Mouse (Mus musculus): Measurements from ENCODE around the gene Slc12a3. TPM values are rescaled to one million over a fixed set of nuclear protein-coding genes. Genes with fewer than 3 reads are reported as not detected.
A peak's percentile ranks its signal among the peaks of the same experiment; 100 is the strongest.

Slc12a3 gene
- total and polyA plus RNA-seq, 2 experiments: 0.04 to 0.18 TPM

DNA sequence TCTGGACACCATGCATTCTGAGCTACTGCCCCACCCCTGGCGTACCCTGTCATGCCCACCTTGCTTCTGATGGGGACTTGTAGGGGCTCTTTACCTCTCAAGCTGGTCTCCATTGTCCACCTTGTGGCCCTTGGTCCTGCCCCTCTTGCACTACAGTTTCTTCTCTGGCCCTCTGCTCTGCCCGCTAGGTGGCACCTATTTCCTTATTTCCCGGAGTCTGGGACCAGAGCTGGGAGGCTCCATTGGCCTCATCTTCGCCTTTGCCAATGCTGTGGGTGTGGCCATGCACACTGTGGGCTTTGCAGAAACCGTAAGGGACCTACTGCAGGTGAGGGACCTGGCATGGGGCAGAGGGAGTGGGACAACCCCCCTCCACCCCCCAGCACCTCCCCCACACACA lies 4.3 kb downstream of the Slc12a3 start:
- TF ChIP-seq CTCF (IDR thresholded peaks at IDR 0.05; ENCODE audit: low read depth, low read length): peak; percentile 70
- TF ChIP-seq POLR2A (IDR thresholded peaks at IDR 0.05; ENCODE audit: extremely low read depth, insufficient read depth, low read length): no peak
- Histone ChIP-seq H3K9ac (ENCODE audit: low read depth, low read length) (no peak overlapping the region), H3K4me3 (ENCODE audit: insufficient read depth, low read depth, low read length) (no peak overlapping the region), H3K36me3 (ENCODE audit: control insufficient read depth, insufficient read depth, low read length) (no peaks in the 10 kb centered on the region), H3K4me1 (ENCODE audit: control insufficient read depth, insufficient read depth, low read length) (no peaks in the 10 kb centered on the region), H3K27ac (replicated peaks; ENCODE audit: insufficient read depth, low read depth, low read length) (no peak overlapping the region), H3K27me3 (ENCODE audit: control insufficient read depth, insufficient read depth, low read length) (no peaks in the 10 kb centered on the region), H3K79me2 (ENCODE audit: control insufficient read depth, insufficient read depth, low read length) (no peaks in the 10 kb centered on the region)
- 40% methylated on average over 5 of the region's 5 CpGs for WGBS
- peak; percentile 25 for DNase-seq (ENCODE audit: extremely low read depth, low read depth, low spot score)

DNA sequence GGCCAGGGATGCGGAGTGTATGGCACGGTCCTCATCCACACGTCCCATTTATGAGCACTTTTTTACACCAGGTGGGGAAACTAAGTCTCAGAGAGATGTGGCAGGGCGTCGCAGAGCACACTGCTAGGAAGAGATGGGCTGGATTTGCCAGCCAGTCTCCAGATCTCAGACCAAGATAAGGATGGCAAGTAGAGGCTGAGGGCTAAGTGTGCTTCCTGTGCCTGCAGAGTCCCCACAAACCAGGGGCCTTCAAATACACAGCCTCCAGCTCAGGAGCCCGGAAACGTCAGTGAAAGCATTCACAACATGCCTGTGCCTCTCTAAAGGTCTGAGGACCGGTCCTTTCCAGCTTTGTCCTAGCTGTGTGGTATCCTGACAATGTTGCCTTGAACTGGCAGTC lies 8.6 kb downstream of the Slc12a3 start:
- no peaks in the 10 kb centered on the region for H3K79me2 ChIP-seq (ENCODE audit: control insufficient read depth, insufficient read depth, low read length)
- no peak overlapping the region for H3K9ac ChIP-seq (ENCODE audit: low read depth, low read length)
- 85% methylated on average over 8 of the region's 8 CpGs for WGBS
- no peaks in the 10 kb centered on the region for H3K4me1 ChIP-seq (ENCODE audit: control insufficient read depth, insufficient read depth, low read length)
- H3K4me3 ChIP-seq (ENCODE audit: insufficient read depth, low read depth, low read length): no peak overlapping the region
- no peak overlapping the region for H3K27ac ChIP-seq (replicated peaks; ENCODE audit: insufficient read depth, low read depth, low read length)
- no peak for DNase-seq (ENCODE audit: extremely low read depth, low read depth, low spot score)
- no peaks in the 10 kb centered on the region for H3K27me3 ChIP-seq (ENCODE audit: control insufficient read depth, insufficient read depth, low read length)
- no peak for TF ChIP-seq POLR2A (IDR thresholded peaks at IDR 0.05; ENCODE audit: extremely low read depth, insufficient read depth, low read length)
- TF ChIP-seq CTCF (IDR thresholded peaks at IDR 0.05; ENCODE audit: low read depth, low read length): no peak
- no peaks in the 10 kb centered on the region for H3K36me3 ChIP-seq (ENCODE audit: control insufficient read depth, insufficient read depth, low read length)

DNA sequence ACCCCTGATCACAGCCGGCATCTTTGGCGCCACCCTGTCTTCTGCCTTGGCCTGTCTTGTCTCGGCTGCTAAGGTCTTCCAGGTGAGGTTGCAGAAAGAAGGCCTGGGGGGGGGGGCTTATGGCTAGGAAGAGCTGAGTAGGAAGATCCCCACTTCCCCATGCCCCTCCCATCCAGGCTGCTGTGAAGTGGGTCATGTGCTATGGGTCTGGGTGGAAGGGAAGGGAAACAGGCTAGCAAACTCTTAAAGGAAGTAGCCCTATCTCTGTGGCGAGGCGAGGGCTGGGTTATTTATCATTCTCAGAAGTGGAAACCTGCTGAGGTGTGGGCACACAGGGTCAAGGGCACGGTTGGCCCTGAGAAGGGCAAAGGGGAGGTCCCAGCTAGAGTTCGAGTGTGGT lies 11.8 kb downstream of the Slc12a3 start:
- TF ChIP-seq CTCF (IDR thresholded peaks at IDR 0.05; ENCODE audit: low read depth, low read length) (no peak), POLR2A (IDR thresholded peaks at IDR 0.05; ENCODE audit: extremely low read depth, insufficient read depth, low read length) (no peak)
- WGBS: 82% methylated on average over 7 of the region's 7 CpGs
- Histone ChIP-seq H3K27ac (replicated peaks; ENCODE audit: insufficient read depth, low read depth, low read length) (no peak overlapping the region), H3K36me3 (ENCODE audit: control insufficient read depth, insufficient read depth, low read length) (no peaks in the 10 kb centered on the region), H3K4me1 (ENCODE audit: control insufficient read depth, insufficient read depth, low read length) (peaks cover 4% of the 10 kb centered on the region), H3K79me2 (ENCODE audit: control insufficient read depth, insufficient read depth, low read length) (no peaks in the 10 kb centered on the region; the same call in 1 of the 2 replicates), H3K9ac (ENCODE audit: low read depth, low read length) (no peak overlapping the region), H3K4me3 (ENCODE audit: insufficient read depth, low read depth, low read length) (no peak overlapping the region), H3K27me3 (ENCODE audit: control insufficient read depth, insufficient read depth, low read length) (no peaks in the 10 kb centered on the region)
- peak; percentile 20 for DNase-seq (ENCODE audit: extremely low read depth, low read depth, low spot score)

DNA sequence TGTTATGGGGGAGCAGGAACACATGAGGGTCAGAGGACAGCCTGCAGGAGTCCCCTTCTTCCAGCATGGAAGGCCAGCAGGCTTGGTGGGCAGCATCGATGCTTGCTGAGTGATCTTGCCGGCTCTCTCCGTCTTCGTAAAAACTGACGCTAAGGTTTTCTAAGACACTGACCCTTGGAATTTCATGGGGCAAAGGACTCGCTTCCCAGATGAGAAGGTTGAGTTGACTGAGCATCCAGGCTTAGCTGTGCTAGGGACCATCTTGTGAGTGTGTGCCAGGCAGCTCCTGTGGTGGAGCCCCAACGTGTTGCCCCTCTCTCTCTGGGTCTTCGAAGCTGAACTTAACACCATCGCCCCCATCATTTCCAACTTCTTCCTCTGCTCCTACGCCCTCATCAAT lies 13.7 kb downstream of the Slc12a3 start:
- H3K27ac ChIP-seq (replicated peaks; ENCODE audit: insufficient read depth, low read depth, low read length): no peak overlapping the region
- H3K9ac ChIP-seq (ENCODE audit: low read depth, low read length): no peak overlapping the region
- H3K4me3 ChIP-seq (ENCODE audit: insufficient read depth, low read depth, low read length): no peak overlapping the region
- no peaks in the 10 kb centered on the region for H3K27me3 ChIP-seq (ENCODE audit: control insufficient read depth, insufficient read depth, low read length)
- no peaks in the 10 kb centered on the region for H3K36me3 ChIP-seq (ENCODE audit: control insufficient read depth, insufficient read depth, low read length)
- WGBS: 84% methylated on average over 10 of the region's 10 CpGs
- H3K79me2 ChIP-seq (ENCODE audit: control insufficient read depth, insufficient read depth, low read length): no peaks in the 10 kb centered on the region; the same call in 1 of the 2 replicates
- DNase-seq (ENCODE audit: extremely low read depth, low read depth, low spot score): no peak
- no peak for TF ChIP-seq CTCF (IDR thresholded peaks at IDR 0.05; ENCODE audit: low read depth, low read length)
- no peak for TF ChIP-seq POLR2A (IDR thresholded peaks at IDR 0.05; ENCODE audit: extremely low read depth, insufficient read depth, low read length)
- peaks cover 4% of the 10 kb centered on the region for H3K4me1 ChIP-seq (ENCODE audit: control insufficient read depth, insufficient read depth, low read length)

DNA sequence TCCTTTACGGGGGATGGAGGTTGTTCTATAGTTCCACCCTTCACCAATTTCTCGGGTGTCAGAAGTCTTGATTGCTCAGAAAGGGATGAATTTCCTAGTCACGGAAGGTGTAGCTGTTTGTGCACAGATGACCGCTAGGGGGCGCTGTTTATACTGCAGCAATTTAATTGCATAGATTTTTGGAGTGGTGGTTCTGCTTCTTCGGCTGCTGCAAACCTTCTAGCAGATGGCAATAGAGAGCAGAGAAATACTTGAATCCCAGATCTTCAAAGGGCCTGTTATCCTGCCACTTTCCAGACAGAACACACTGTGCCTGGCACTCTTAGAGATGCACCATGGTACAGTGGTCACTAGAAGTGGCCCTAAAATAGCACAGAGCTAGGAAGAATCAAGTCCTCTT lies 14.3 kb downstream of the Slc12a3 start:
- 6% methylated on average over 6 of the region's 6 CpGs for WGBS
- Histone ChIP-seq H3K4me3 (ENCODE audit: insufficient read depth, low read depth, low read length) (no peak overlapping the region), H3K9ac (ENCODE audit: low read depth, low read length) (peak overlapping the region; percentile 40), H3K36me3 (ENCODE audit: control insufficient read depth, insufficient read depth, low read length) (no peaks in the 10 kb centered on the region), H3K27me3 (ENCODE audit: control insufficient read depth, insufficient read depth, low read length) (no peaks in the 10 kb centered on the region), H3K79me2 (ENCODE audit: control insufficient read depth, insufficient read depth, low read length) (no peaks in the 10 kb centered on the region; the same call in 1 of the 2 replicates), H3K27ac (replicated peaks; ENCODE audit: insufficient read depth, low read depth, low read length) (no peak overlapping the region), H3K4me1 (ENCODE audit: control insufficient read depth, insufficient read depth, low read length) (peaks cover 4% of the 10 kb centered on the region)
- peak; percentile 66 for DNase-seq (ENCODE audit: extremely low read depth, low read depth, low spot score)
- peak; percentile 43 for TF ChIP-seq CTCF (IDR thresholded peaks at IDR 0.05; ENCODE audit: low read depth, low read length)
- no peak for TF ChIP-seq POLR2A (IDR thresholded peaks at IDR 0.05; ENCODE audit: extremely low read depth, insufficient read depth, low read length)

DNA sequence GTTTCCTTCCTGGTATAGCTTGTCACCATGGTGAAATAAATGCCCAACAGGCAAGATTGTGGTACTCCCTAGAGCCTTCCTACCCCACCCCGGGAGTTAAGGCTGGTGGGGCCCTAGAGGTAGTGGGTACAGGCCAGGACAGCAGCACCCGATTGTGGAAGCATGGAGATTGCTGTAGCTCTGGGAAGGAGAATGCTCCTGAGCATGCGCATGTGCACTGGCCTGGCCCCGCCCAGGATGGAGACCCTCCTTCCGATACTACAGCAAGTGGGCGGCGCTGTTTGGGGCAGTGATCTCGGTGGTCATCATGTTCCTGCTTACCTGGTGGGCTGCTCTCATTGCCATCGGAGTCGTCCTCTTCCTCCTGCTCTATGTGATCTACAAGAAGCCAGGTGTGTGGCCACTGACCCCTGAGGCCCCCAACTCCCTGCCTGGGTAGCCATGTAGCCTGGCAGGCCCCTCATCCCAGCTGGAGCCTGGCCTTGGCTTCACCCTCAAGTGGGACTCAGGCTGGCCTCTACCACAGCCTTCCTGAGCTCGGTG lies 14.8 kb downstream of the Slc12a3 start:
- H3K36me3 ChIP-seq (ENCODE audit: control insufficient read depth, insufficient read depth, low read length): no peaks in the 10 kb centered on the region
- no peak overlapping the region for H3K4me3 ChIP-seq (ENCODE audit: insufficient read depth, low read depth, low read length)
- 93% methylated on average over 11 of the region's 11 CpGs for WGBS
- peak overlapping the region; percentile 40; the same call in 1 of the 2 replicates for H3K9ac ChIP-seq (ENCODE audit: low read depth, low read length)
- TF ChIP-seq POLR2A (IDR thresholded peaks at IDR 0.05; ENCODE audit: extremely low read depth, insufficient read depth, low read length): no peak
- no peak for TF ChIP-seq CTCF (IDR thresholded peaks at IDR 0.05; ENCODE audit: low read depth, low read length)
- H3K4me1 ChIP-seq (ENCODE audit: control insufficient read depth, insufficient read depth, low read length): peaks cover 4% of the 10 kb centered on the region
- no peak overlapping the region for H3K27ac ChIP-seq (replicated peaks; ENCODE audit: insufficient read depth, low read depth, low read length)
- no peak for DNase-seq (ENCODE audit: extremely low read depth, low read depth, low spot score)
- no peaks in the 10 kb centered on the region for H3K27me3 ChIP-seq (ENCODE audit: control insufficient read depth, insufficient read depth, low read length)
- no peaks in the 10 kb centered on the region; the same call in 1 of the 2 replicates for H3K79me2 ChIP-seq (ENCODE audit: control insufficient read depth, insufficient read depth, low read length)

Data from liver, adult 2 months (tissue).